15 mouse cellular contexts compared by ENCODE assay signal in genomic region chr10:76976699-76977098, GRCm38 (mm10). TPM values are rescaled to one million over a fixed set of nuclear protein-coding genes. Genes with fewer than 3 reads are reported as not detected.
DNase-seq lines count a peak whose midpoint lies in the region.
"Had no signal": no experiment of that assay in that cellular context is flagged by ENCODE, and none has a peak within 500 bp of the region (broad histone marks: within the 10 kb centered on the region; RNA-seq: fewer than 3 reads in every experiment).

No protein-coding gene starts in this region.

- DNase-seq in embryo, embryonic 10.5 days (ENCODE audit: low spot score): peak; percentile 46
- no peak for DNase-seq in embryo, embryonic 10 days (ENCODE audit: low spot score)
- peak; percentile 23 for DNase-seq in R1 (ENCODE audit: low read depth, low spot score)
- DNase-seq in forelimb bud, embryonic 11.5 days (ENCODE audit: low read depth, low spot score): peak; percentile 55
- DNase-seq in mesoderm, embryonic 11.5 days (ENCODE audit: low read depth, low spot score): peak; percentile 48
- DNase-seq in heart, adult 9 months (ENCODE audit: low spot score in 2 of 2): no peak
- no peak for DNase-seq in heart, adult 8-10 months (ENCODE audit: low spot score)
- DNase-seq: adrenal gland, adult 8-10 months; adrenal gland, postnatal 36 days; B cell, adult 2 months; cerebellum, adult 2 months; cerebellum, postnatal 14 days; gastrocnemius, adult 2 months; gastrocnemius, postnatal 36 days; heart, postnatal 14 days had no signal

RNA-seq across cellular contexts. Expression of gene Pcbp3, which starts 15.0 kb away (rescaled TPM):
- 1 to 10 TPM; 2.5 to 4.3 (median 3.1) TPM for total RNA-seq in heart, adult 8-10 months (2022)

RNA-seq across cellular contexts. Expression of gene Slc19a1, which starts 55.3 kb away (rescaled TPM):
- total RNA-seq in heart, adult 8-10 months (2022): 1 to 10 TPM; 4.2 to 7.9 (median 6.0) TPM

Comparison
In these comparisons a context has a peak if more than half of its experiments do, and no peak if none do; other contexts are left out.
1. DNase-seq: peak in embryo, embryonic 10.5 days (single experiment), R1 (single experiment), forelimb bud, embryonic 11.5 days (single experiment) and mesoderm, embryonic 11.5 days (single experiment); none in embryo, embryonic 10 days (single experiment), heart, adult 9 months (0 of 2) and heart, adult 8-10 months (single experiment).